Mouse (Mus musculus) cerebellum, postnatal 36 days (tissue): ENCODE measurements around the gene Pate3.
"Not testable (repeated sequence)": the region's sequence is repeated elsewhere in the genome, so short reads cannot be mapped to it uniquely, and the experiment has no call there.

Experiments used
- DNase-seq, 2 experiments: peaks; one replicate each; pipeline ENCODE4 v3.0.0; 2021 to 2022; ENCODE audit warnings: mixed read lengths in 2 of 2

The Pate3 gene

DNA sequence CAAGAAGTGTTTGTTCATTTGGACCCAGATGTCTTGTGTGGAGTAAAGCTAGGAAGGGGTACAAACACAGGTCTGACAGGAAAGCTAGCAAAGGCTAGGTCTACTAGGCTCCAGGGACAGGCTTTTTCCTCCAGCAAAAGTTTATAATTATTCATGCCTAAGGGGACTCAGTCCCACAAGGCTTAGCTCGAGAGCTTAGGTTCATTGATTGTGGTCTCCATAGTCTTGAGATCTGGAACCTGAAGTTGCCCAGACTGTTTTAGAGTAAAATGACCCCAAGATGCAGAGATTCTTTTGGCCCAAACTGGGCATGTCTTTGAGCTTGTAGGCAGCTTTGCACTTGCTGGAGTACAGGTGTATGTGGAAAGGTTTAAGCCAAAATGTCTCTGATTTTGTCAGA, at the start of gene Pate3:
Gene Pate3, minus strand, starts transcription at position 101 of the 400 bp plus-strand sequence.
- DNase-seq, result no peak

DNA sequence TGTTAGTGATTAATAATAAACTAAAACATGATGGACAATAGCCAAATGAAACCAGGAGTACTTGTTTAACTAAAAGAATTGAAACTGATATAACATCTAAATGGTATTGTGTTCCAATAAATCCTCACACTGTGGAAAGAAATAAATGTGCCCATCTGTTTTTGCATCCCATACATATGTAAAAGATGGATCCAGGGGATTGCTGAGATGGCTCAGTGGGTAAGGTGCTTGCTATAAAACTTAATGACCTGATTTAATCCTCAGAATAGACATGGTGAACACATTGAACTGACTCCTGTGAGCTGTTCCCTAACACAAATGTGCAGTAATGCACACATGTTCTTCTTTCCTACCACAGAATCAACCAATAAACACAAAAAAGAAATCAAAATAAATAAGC, 43.9 kb upstream of the Pate3 start:
- no peak for DNase-seq

DNA sequence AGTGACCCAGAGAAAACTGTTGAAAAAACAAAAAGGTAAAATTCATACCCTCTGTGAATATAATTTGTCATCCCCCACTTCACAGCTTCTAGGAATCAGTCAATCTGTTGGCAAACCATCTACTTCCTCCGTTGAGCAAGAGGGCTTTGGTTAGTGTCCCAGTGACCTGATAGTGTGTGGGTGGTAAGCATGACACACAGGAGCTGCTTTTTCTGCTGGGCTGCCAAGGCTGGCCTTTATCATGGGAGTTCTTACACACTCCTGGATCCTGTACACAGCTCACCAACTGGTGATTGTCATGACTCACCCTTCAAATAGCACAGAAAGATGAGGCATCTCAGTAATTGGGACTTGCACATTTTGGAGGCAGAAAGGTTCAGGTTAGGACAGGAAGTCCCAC, 39.0 kb upstream of the Pate3 start, which contains the start of gene Pate1:
Gene Pate1, minus strand, starts transcription at position 378 of the 400 bp plus-strand sequence.
- DNase-seq, result no peak

DNA sequence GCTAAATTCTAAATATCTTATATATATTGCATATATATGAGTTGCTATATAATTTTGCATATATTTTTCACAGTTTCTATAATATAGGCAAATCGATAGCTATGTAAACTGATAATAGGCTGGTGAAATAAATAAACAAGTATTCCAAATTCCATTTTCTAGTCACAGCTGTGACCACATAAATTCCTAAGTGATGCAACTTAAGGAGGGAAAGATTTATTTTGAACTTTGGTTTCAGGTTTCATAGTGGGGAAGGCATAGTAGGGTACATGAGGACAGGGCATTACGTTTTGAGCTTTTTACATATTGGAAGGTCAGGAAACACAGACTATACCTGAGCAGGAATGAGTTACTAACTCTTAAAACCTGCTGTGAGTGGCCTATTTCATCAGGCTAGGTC, 25.6 kb upstream of the Pate3 start:
- DNase-seq, result no peak

DNA sequence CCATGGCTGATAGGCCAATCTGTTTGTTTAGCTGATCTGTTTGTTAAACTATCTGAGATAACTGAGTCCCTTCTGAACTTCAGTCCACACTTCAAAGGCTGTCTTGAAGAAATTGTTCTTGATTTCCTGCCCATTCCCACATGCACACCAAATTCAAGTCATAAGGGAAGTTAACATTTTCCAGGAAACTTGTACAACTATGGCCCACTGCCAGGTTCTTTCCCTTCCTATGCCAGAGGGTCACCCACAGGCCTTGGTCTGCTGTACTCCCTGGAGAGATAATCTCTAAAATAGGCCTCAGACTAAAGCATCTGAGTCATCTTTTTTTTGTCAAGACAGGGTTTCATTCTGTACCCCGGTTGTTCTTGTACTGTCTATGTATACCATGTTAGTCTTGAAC, 15.0 kb downstream of the Pate3 start:
- DNase-seq, result no peak

DNA sequence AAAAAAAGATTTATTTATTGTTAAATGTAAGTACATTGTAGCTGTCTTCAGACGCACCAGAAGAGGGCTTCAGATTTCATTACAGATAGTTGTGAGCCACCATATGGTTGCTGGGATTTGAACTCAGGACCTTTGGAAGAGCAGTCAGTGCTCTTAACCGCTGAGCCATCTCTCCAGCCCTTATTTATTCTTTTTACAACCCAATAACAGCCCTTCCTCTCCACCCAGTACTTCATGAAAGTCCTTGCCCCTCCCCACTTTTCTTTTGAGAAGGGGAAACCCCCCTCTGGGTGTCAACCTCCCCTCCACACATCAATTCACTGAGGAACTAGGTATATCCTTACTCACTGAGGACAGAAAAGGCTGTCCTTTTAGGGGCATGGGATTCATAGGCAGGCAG, 31.2 kb downstream of the Pate3 start:
- not testable (repeated sequence) for DNase-seq

DNA sequence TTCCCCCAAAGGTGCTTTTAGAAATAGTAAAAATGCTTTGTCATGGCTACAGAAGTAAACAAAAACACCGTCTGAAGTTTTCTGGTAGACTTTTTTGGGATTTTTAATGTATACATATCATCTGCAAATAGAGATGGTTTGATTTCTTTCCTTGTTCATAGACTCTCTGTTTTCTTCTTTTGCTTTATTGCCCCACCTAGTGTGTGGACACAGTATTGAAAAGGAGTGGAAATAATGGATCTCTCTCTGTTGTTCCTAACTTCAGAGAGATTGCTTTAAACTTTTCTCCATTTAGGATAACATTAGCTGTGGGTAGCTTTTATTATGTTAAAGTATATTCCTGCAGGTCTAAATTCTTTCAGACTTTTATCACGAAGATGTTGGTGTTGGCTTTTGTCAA, 34.0 kb downstream of the Pate3 start:
- DNase-seq, result no peak

DNA sequence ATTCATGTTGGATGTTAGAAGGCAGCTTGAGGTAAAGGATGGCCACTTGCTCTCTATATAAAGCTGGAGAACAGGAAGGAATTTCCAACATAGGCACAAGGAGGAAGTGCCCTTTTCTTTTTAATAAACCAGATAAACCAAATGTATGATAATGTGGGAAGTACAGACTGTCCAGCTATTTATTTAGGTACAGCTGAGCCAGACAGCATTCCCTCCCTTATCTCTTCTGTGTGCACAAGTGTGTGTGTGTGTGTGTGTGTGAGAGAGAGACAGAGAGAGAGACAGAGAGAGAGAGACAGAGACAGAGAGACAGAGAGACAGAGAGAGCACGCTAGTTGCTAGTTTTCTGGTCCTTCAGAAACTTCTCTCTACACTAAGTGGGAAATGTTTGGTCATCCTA, 36.2 kb downstream of the Pate3 start, which contains the start of gene Pate4:
Gene Pate4, minus strand, starts transcription at position 101 of the 400 bp plus-strand sequence.
- DNase-seq, result no peak

DNA sequence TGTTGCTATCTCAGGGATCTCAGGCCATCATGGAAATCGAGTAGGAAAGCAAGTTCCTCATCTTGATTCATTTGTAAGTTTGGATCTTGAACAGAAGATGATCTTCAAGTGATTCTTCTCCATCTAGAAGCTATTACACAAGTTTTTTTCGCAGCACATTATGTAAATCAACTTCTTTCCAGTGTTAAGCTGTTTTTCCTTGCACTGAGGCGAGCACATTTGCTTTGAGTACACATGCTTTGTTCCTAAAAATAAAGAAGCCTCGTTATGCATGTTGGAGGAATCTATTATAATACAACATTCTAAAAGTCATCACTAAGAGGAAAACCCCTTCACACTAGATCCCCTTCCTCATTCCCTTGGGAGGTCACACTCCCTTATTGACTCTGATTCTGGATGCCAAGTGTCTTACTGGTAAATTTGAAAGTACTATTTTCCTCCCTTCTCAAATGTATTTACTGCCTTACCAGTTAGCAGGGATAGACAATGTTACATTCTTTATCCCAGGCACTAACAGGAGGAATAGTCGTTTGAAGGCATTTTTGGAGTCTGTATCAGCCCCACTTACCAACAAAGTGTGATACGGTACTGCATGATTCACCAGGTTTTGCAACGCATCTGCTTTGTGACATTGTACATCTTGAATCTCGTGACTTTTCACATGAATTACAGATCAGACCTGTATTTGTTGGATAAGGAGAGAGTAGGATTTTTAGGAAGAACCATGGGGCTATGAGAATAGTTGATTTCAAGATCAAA, 40.2 kb downstream of the Pate3 start:
- DNase-seq, result no peak
